Mouse (Mus musculus): Measurements from ENCODE around the gene Gm3005. TPM values are rescaled to one million over a fixed set of nuclear protein-coding genes. Genes with fewer than 3 reads are reported as not detected.
"Not testable (repeated sequence)": the region's sequence is repeated elsewhere in the genome, so short reads cannot be mapped to it uniquely, and the experiment has no call there.

Gene Gm3005
- polyA plus RNA-seq (2016; fragmentation: Nextera tagmentation; extraction: Ambion mirVana): 1.4 and 2.8 TPM in 2 replicates

GRCm38 (mm10) chr14:3427803-3428202, at the start of gene Gm3005:
TSS of gene Gm3005 (plus strand) at chr14:3428103.
- not testable (repeated sequence) for H3K36me3 ChIP-seq; H3K27ac ChIP-seq; H3K4me2 ChIP-seq (replicated peaks); H3K4me1 ChIP-seq; H3K9ac ChIP-seq; H3K4me3 ChIP-seq; ATAC-seq (ENCODE audit: low FRiP score, low read depth); H3K9me3 ChIP-seq; H3K27me3 ChIP-seq (replicated peaks)
- WGBS: no CpG with 5 or more reads among the region's 2 CpGs

GRCm38 (mm10) chr14:3394793-3395192, 33.1 kb upstream of the Gm3005 start, which contains the start of gene Gm10413:
TSS of gene Gm10413 (plus strand) at chr14:3395093.
- H3K9me3 ChIP-seq; H3K27me3 ChIP-seq (replicated peaks); H3K4me3 ChIP-seq; H3K4me2 ChIP-seq (replicated peaks); H3K4me1 ChIP-seq; ATAC-seq (ENCODE audit: low FRiP score, low read depth); H3K36me3 ChIP-seq; H3K27ac ChIP-seq; H3K9ac ChIP-seq: not testable (repeated sequence)
- WGBS: no CpG with 5 or more reads among the region's 2 CpGs

- not testable (repeated sequence) for H3K27ac ChIP-seq, H3K36me3 ChIP-seq
- no CpG with 5 or more reads among the region's 32 CpGs for WGBS
Measured at GRCm38 (mm10) chr14:3412314-3412713, 15.6 kb upstream of the Gm3005 start, which contains the start of gene Gm10409. TSS of gene Gm10409 (plus strand) at chr14:3412614.

GRCm38 (mm10) chr14:3449079-3449478, 21.2 kb downstream of the Gm3005 start, which contains the start of gene Gm10408:
TSS of gene Gm10408 (plus strand) at chr14:3449379.
- H3K36me3 ChIP-seq; H3K27ac ChIP-seq; H3K27me3 ChIP-seq (replicated peaks); H3K4me1 ChIP-seq; H3K4me2 ChIP-seq (replicated peaks); ATAC-seq (ENCODE audit: low FRiP score, low read depth); H3K9ac ChIP-seq; H3K9me3 ChIP-seq; H3K4me3 ChIP-seq: not testable (repeated sequence)
- no CpG with 5 or more reads among the region's 3 CpGs for WGBS

More at GRCm38 (mm10) chr14:3412314-3412713, 15.6 kb upstream of the Gm3005 start, which contains the start of gene Gm10409:
- H3K4me1 ChIP-seq; ATAC-seq (ENCODE audit: low FRiP score, low read depth); H3K27me3 ChIP-seq (replicated peaks); H3K9ac ChIP-seq; H3K4me3 ChIP-seq; H3K4me2 ChIP-seq (replicated peaks); H3K9me3 ChIP-seq: not testable (repeated sequence)

GRCm38 (mm10) chr14:3634212-3634611, 206.3 kb downstream of the Gm3005 start, which contains the start of gene Gm3012:
TSS of gene Gm3012 (plus strand) at chr14:3634512.
- H3K9me3 ChIP-seq; H3K9ac ChIP-seq; H3K36me3 ChIP-seq; H3K4me3 ChIP-seq; H3K27ac ChIP-seq; ATAC-seq (ENCODE audit: low FRiP score, low read depth); H3K4me1 ChIP-seq; H3K27me3 ChIP-seq (replicated peaks); H3K4me2 ChIP-seq (replicated peaks): not testable (repeated sequence)
- no CpG with 5 or more reads among the region's 2 CpGs for WGBS

Other genes starting within 250 kb of the Gm3005 start
- not detected in 2 replicates for gene Gm5795, start 239.8 kb upstream of the Gm3005 start, polyA plus RNA-seq (2016; fragmentation: Nextera tagmentation; extraction: Ambion mirVana)
- gene D830030K20Rik, start 219.6 kb upstream of the Gm3005 start, polyA plus RNA-seq (2016; fragmentation: Nextera tagmentation; extraction: Ambion mirVana): 14.2 and 15.3 TPM in 2 replicates
- gene Gm2956, start 95.5 kb upstream of the Gm3005 start, polyA plus RNA-seq (2016; fragmentation: Nextera tagmentation; extraction: Ambion mirVana): not detected in 2 replicates
- not detected in 2 replicates for gene Gm10413, start 33.0 kb upstream of the Gm3005 start, polyA plus RNA-seq (2016; fragmentation: Nextera tagmentation; extraction: Ambion mirVana)
- gene Gm10409, start 15.5 kb upstream of the Gm3005 start, polyA plus RNA-seq (2016; fragmentation: Nextera tagmentation; extraction: Ambion mirVana): 4.5 and 5.9 TPM in 2 replicates
- not detected in 2 replicates for gene Gm10408, start 21.3 kb downstream of the Gm3005 start, polyA plus RNA-seq (2016; fragmentation: Nextera tagmentation; extraction: Ambion mirVana)
- not detected in 2 replicates for gene Gm3012, start 206.4 kb downstream of the Gm3005 start, polyA plus RNA-seq (2016; fragmentation: Nextera tagmentation; extraction: Ambion mirVana)
- 4.5 and 5.9 TPM in 2 replicates for gene Gm3020, start 223.9 kb downstream of the Gm3005 start, polyA plus RNA-seq (2016; fragmentation: Nextera tagmentation; extraction: Ambion mirVana)